ENCODE assay signal across 7 mouse cellular contexts in the genomic region with DNA sequence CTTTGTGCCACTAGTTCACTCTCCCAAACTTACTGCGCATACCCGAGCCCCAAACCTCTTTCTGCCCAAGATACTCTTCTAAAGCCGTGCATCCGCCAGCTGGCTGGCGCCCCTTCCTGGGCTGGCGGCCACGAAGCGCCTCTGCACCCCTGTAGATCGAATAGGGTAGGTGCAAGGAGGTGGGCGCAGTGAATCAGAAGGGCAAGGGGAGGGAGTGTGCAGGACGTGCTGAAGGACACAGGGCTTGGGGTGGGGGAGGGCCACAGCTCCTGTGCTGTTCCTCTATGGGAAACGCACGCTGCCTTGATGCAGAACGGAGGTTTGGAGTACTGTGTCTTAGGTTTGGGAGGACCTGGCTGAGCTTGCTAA. TPM values are rescaled to one million over a fixed set of nuclear protein-coding genes. Genes with fewer than 3 reads are reported as not detected.
DNase-seq lines count a peak whose midpoint lies in the region; ATAC-seq and TF ChIP-seq lines count a peak whose summit lies in the region.

A gene (minus strand): TSS at position 164 of the 369 bp plus-strand sequence.

- peak within 1 kb of the TSS; percentile 100 for H3K27ac ChIP-seq in layer of hippocampus, adult 2 months
- H3K27ac ChIP-seq in embryonic fibroblast, embryonic 13.5 days (ENCODE audit: insufficient read depth, low read length) = peak within 1 kb of the TSS; percentile 44
- H3K27ac ChIP-seq in kidney, postnatal 0 days = peak within 1 kb of the TSS; percentile 87
- peak within 1 kb of the TSS; percentile 79 for H3K27ac ChIP-seq in liver, postnatal 0 days (ENCODE audit: low read depth)
- peak within 1 kb of the TSS; percentile 88 for H3K27ac ChIP-seq in stomach, embryonic 16.5 days (ENCODE audit: low read length)

- H3K36me3 ChIP-seq in kidney, postnatal 0 days (ENCODE audit: insufficient read depth, low read length) = 0 out of 2 replicates have a peak, but pooled peaks cover under 1% of the 10 kb centered on the region
- no peaks in the 10 kb centered on the region for H3K36me3 ChIP-seq in liver, postnatal 0 days (replicated peaks; ENCODE audit: insufficient read depth, low read length)
- peaks cover 2% of the 10 kb centered on the region; the same call in 1 of the 2 replicates for H3K36me3 ChIP-seq in stomach, embryonic 16.5 days (ENCODE audit: control insufficient read depth, insufficient read depth, low read length)

- H3K4me3 ChIP-seq in layer of hippocampus, adult 2 months = peak within 1 kb of the TSS; percentile 90
- peak within 1 kb of the TSS; percentile 86 for H3K4me3 ChIP-seq in embryonic fibroblast, embryonic 13.5 days (ENCODE audit: insufficient read depth, low read length)
- peak within 1 kb of the TSS; percentile 69 for H3K4me3 ChIP-seq in kidney, postnatal 0 days (replicated peaks; ENCODE audit: low read depth, low read length)
- H3K4me3 ChIP-seq in liver, postnatal 0 days (ENCODE audit: low read depth, low read length) = peak within 1 kb of the TSS; percentile 74
- peak within 1 kb of the TSS; percentile 67 for H3K4me3 ChIP-seq in stomach, embryonic 16.5 days (replicated peaks; ENCODE audit: low read length)

- peak; percentile 66 for TF ChIP-seq CTCF in layer of hippocampus, adult 2 months (conservative IDR thresholded peaks at IDR 0.05)
- TF ChIP-seq CTCF in embryonic fibroblast, embryonic 13.5 days (IDR thresholded peaks at IDR 0.05; ENCODE audit: borderline replicate concordance, insufficient read depth, low read length) = 0 out of 2 replicates have a peak, but pooled peaks have one; percentile 17
- TF ChIP-seq CTCF in kidney, postnatal 0 days (IDR thresholded peaks at IDR 0.05; ENCODE audit: low read depth) = peak; percentile 57
- TF ChIP-seq CTCF in liver, postnatal 0 days (IDR thresholded peaks at IDR 0.05; ENCODE audit: low read depth) = peak; percentile 49

- peak within 1 kb of the TSS; percentile 87 for H3K9ac ChIP-seq in kidney, postnatal 0 days (ENCODE audit: low read depth, low read length)
- H3K9ac ChIP-seq in liver, postnatal 0 days (replicated peaks) = peak within 1 kb of the TSS; percentile 85
- peak within 1 kb of the TSS; percentile 87 for H3K9ac ChIP-seq in stomach, embryonic 16.5 days (ENCODE audit: low read length)

- no peaks in the 10 kb centered on the region for H3K4me1 ChIP-seq in embryonic fibroblast, embryonic 13.5 days (ENCODE audit: control insufficient read depth, insufficient read depth, low read length)
- H3K4me1 ChIP-seq in kidney, postnatal 0 days (replicated peaks; ENCODE audit: insufficient read depth, low read length) = peaks cover 11% of the 10 kb centered on the region
- H3K4me1 ChIP-seq in liver, postnatal 0 days (ENCODE audit: insufficient read depth) = peaks cover 15% of the 10 kb centered on the region
- H3K4me1 ChIP-seq in stomach, embryonic 16.5 days (ENCODE audit: control insufficient read depth, insufficient read depth, low read length) = peaks cover 29% of the 10 kb centered on the region

- no peaks in the 10 kb centered on the region for H3K27me3 ChIP-seq in kidney, postnatal 0 days (ENCODE audit: insufficient read depth, low read length)
- 0 out of 2 replicates have a peak, but pooled peaks cover 4% of the 10 kb centered on the region for H3K27me3 ChIP-seq in liver, postnatal 0 days (ENCODE audit: insufficient read depth, low read length)
- no peaks in the 10 kb centered on the region for H3K27me3 ChIP-seq in stomach, embryonic 16.5 days (ENCODE audit: control insufficient read depth, insufficient read depth, low read length)

- TF ChIP-seq EP300 in liver, postnatal 0 days (IDR thresholded peaks at IDR 0.05; ENCODE audit: low read depth) = no peak

- WGBS in kidney, postnatal 0 days = 0% methylated on average over 14 of the region's 14 CpGs
- under 1% methylated on average over 14 of the region's 14 CpGs for WGBS in liver, postnatal 0 days (ENCODE audit: insufficient replicate concordance)
- under 1% methylated on average over 14 of the region's 14 CpGs for WGBS in stomach, embryonic 16.5 days

- H3K9me3 ChIP-seq in kidney, postnatal 0 days (replicated peaks; ENCODE audit: low read length) = no peaks in the 10 kb centered on the region
- no peaks in the 10 kb centered on the region for H3K9me3 ChIP-seq in liver, postnatal 0 days (ENCODE audit: low read length)
- no peaks in the 10 kb centered on the region for H3K9me3 ChIP-seq in stomach, embryonic 16.5 days (replicated peaks; ENCODE audit: control insufficient read depth, low read length)

- peak; percentile 8; the same call in 1 of the 2 replicates for TF ChIP-seq POLR2A in embryonic fibroblast, embryonic 13.5 days (IDR thresholded peaks at IDR 0.05; ENCODE audit: low read depth, low read length)

- peak in 1 of 2 experiments; percentile 71 for DNase-seq in layer of hippocampus, adult 2 months (ENCODE audit: low spot score in 2 of 2)
- DNase-seq in layer of hippocampus, adult 11-12 months (ENCODE audit: low spot score) = no peak
- peak; percentile 60 for DNase-seq in adrenal gland, postnatal 25 days
- no peak for DNase-seq in kidney, postnatal 0 days (ENCODE audit: low spot score)
- DNase-seq in liver, postnatal 0 days = no peak

- ATAC-seq in kidney, postnatal 0 days (replicated peaks; ENCODE audit: low FRiP score, low read depth) = peak; percentile 76
- ATAC-seq in liver, postnatal 0 days = peak; percentile 62
- ATAC-seq in stomach, embryonic 16.5 days (ENCODE audit: insufficient read depth, low FRiP score) = peak; percentile 72

- H3K4me2 ChIP-seq in kidney, postnatal 0 days (ENCODE audit: low read length) = peak within 1 kb of the TSS; percentile 81
- H3K4me2 ChIP-seq in liver, postnatal 0 days (ENCODE audit: low read depth, low read length) = peak within 1 kb of the TSS; percentile 93
- H3K4me2 ChIP-seq in stomach, embryonic 16.5 days (ENCODE audit: low read depth, low read length) = peak within 1 kb of the TSS; percentile 93

RNA-seq across cellular contexts. Expression of the gene that starts here (rescaled TPM):
- 10 to 100 TPM; 31.9 to 34.6 TPM for total RNA-seq in layer of hippocampus, adult 2 months (2021)
- total RNA-seq in adrenal gland, postnatal 25 days (2021) = 12.8 and 15.1 TPM in 2 replicates
- 4.1 and 6.2 TPM in 2 replicates for polyA plus RNA-seq in embryonic fibroblast, embryonic 13.5 days (2011; ENCODE audit: insufficient read length, low read depth, missing spikeins)
- polyA plus RNA-seq in kidney, postnatal 0 days (2015; fragmentation: Nextera tagmentation; extraction: Ambion mirVana) = 10.9 and 11.0 TPM in 2 replicates
- 1.4 TPM in 2 replicates for polyA plus RNA-seq in liver, postnatal 0 days (2015; fragmentation: Nextera tagmentation; extraction: Ambion mirVana)
- polyA plus RNA-seq in stomach, embryonic 16.5 days (2015; fragmentation: Nextera tagmentation; extraction: Ambion mirVana) = 11.5 and 12.5 TPM in 2 replicates

Comparison
In these comparisons a context has a peak if more than half of its experiments do, and no peak if none do; other contexts are left out.
1. H3K27ac ChIP-seq: peak in every context shown above with its lines; median percentile 100 in layer of hippocampus, adult 2 months; 88 in stomach, embryonic 16.5 days; 87 in kidney, postnatal 0 days; 79 in liver, postnatal 0 days; 44 in embryonic fibroblast, embryonic 13.5 days.